Mouse (Mus musculus): Measurements from ENCODE around the gene Cyp2u1.

DNA sequence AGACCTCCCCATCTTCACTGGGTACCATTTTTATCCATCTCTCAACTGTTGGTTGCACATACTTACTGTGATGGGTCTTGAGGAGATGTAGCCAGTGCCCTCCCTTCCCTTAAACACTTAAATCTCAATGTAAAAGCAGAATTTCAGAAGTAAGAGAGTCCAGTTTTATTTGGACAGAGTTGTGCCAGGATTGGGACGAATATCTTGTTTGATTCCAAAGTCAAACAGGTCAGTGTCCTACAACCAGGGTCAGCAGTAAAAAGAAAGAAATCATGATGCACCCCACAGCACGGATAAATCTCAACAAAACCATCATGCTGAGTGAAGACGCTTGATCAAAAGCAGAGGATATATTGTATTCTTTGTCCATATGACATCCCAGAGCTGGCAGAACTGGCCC is 4.8 kb upstream of the Cyp2u1 start:
- TF ChIP-seq EP300 (IDR thresholded peaks at IDR 0.05) (no peak), CTCF (IDR thresholded peaks at IDR 0.05) (no peak)

All from lung, postnatal 0 days (tissue).